In the genomic region with DNA sequence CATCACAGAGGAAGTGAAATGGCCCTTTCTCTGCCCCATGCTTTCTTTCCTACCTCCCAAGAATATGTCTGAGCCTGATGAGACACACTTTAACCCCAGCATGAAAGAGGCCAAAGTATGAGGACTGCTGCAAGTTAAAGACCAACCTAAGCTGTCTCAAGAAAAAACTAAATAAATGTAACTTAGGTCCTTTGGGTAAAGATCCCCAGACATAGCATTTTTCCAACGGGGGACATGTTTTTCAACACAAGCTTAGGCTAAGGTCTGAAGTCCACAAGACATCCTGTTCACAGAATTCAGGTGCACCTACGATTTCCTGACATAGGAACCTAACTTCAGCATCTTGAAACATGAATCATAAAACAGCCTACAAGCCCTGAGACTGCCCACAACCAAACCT, we compare ENCODE assay signal across 26 mouse cellular contexts. TPM values are rescaled to one million over a fixed set of nuclear protein-coding genes. Genes with fewer than 3 reads are reported as not detected.
DNase-seq lines count a peak whose midpoint lies in the region; ATAC-seq and TF ChIP-seq lines count a peak whose summit lies in the region.
"Had no signal": no experiment of that assay in that cellular context is flagged by ENCODE, and none has a peak within 500 bp of the region (broad histone marks: within the 10 kb centered on the region; RNA-seq: fewer than 3 reads in every experiment).

No protein-coding gene starts in this region.

- 91% methylated on average over 2 of the region's 2 CpGs for WGBS in kidney, embryonic 16.5 days
- WGBS in kidney, postnatal 0 days, result 90% methylated on average over 2 of the region's 2 CpGs

- H3K4me1 ChIP-seq in kidney, embryonic 16.5 days (ENCODE audit: insufficient read depth, low read length), result peaks cover 21% of the 10 kb centered on the region
- peaks cover 7% of the 10 kb centered on the region; the same call in 1 of the 2 replicates for H3K4me1 ChIP-seq in kidney, postnatal 0 days (replicated peaks; ENCODE audit: insufficient read depth, low read length)
- peaks cover 4% of the 10 kb centered on the region for H3K4me1 ChIP-seq in testis, adult 2 months (ENCODE audit: control insufficient read depth, insufficient read depth, low read length)

- TF ChIP-seq POLR2A in testis, adult 2 months (IDR thresholded peaks at IDR 0.05; ENCODE audit: control insufficient read depth, low read depth, low read length), result no peak

- no peaks in the 10 kb centered on the region for H3K27me3 ChIP-seq in kidney, embryonic 16.5 days (ENCODE audit: insufficient read depth, low read length)
- no peaks in the 10 kb centered on the region for H3K27me3 ChIP-seq in kidney, postnatal 0 days (ENCODE audit: insufficient read depth, low read length)
- H3K27me3 ChIP-seq in testis, adult 2 months (ENCODE audit: control insufficient read depth, insufficient read depth, low read length), result no peaks in the 10 kb centered on the region
- H3K27me3 ChIP-seq: forebrain, embryonic 13.5 days; heart, embryonic 12.5 days; heart, embryonic 15.5 days; hindbrain, embryonic 13.5 days had no signal

- DNase-seq in kidney, adult 11 months, result peak; percentile 33
- no peak for DNase-seq in kidney, postnatal 0 days (ENCODE audit: low spot score)
- DNase-seq in kidney, postnatal 25 days, result no peak
- no peak for DNase-seq in testis, postnatal 14 days (ENCODE audit: low spot score)
- DNase-seq in Muller cell, postnatal 12 days (ENCODE audit: inconsistent ontology term), result no peak
- DNase-seq: adrenal gland, adult 8-10 months; adrenal gland, postnatal 25 days; cerebellum, adult 18-20 months; cerebellum, adult 9-10 months; cerebellum, postnatal 14 days; gastrocnemius, postnatal 14 days; heart, adult 18-20 months; heart, postnatal 10 days; heart, postnatal 36 days had no signal

- no peak for ATAC-seq in kidney, embryonic 16.5 days (ENCODE audit: low FRiP score, low TSS enrichment)
- no peak for ATAC-seq in kidney, postnatal 0 days (replicated peaks; ENCODE audit: low FRiP score, low read depth)
- ATAC-seq: activated CD4-positive, CD25-positive, alpha-beta regulatory T cell, adult 4 months; CD4-positive, CD25-positive, alpha-beta regulatory T cell, adult 4 months; forebrain, embryonic 13.5 days; forebrain, embryonic 16.5 days; hindbrain, embryonic 16.5 days had no signal

- H3K4me3 ChIP-seq in kidney, embryonic 16.5 days (ENCODE audit: low read length), result no peak overlapping the region
- no peak overlapping the region for H3K4me3 ChIP-seq in kidney, postnatal 0 days (replicated peaks; ENCODE audit: low read depth, low read length)
- peak overlapping the region; percentile 74 for H3K4me3 ChIP-seq in testis, adult 2 months (ENCODE audit: control insufficient read depth, low read depth, low read length)
- H3K4me3 ChIP-seq: forebrain, embryonic 10.5 days; forebrain, embryonic 13.5 days; heart, embryonic 12.5 days; heart, embryonic 15.5 days; hindbrain, embryonic 10.5 days; hindbrain, embryonic 13.5 days had no signal

- no peak overlapping the region for H3K4me2 ChIP-seq in kidney, embryonic 16.5 days (replicated peaks; ENCODE audit: low read depth, low read length)
- no peak overlapping the region for H3K4me2 ChIP-seq in kidney, postnatal 0 days (ENCODE audit: low read length)
- H3K4me2 ChIP-seq: forebrain, embryonic 13.5 days; heart, embryonic 12.5 days; heart, embryonic 15.5 days; hindbrain, embryonic 13.5 days had no signal

- H3K36me3 ChIP-seq in kidney, embryonic 16.5 days (ENCODE audit: insufficient read depth, low read length), result peaks cover 26% of the 10 kb centered on the region; the same call in 1 of the 2 replicates
- H3K36me3 ChIP-seq in kidney, postnatal 0 days (ENCODE audit: insufficient read depth, low read length), result peaks cover 9% of the 10 kb centered on the region
- H3K36me3 ChIP-seq in testis, adult 2 months (ENCODE audit: control insufficient read depth, insufficient read depth, low read length), result peaks cover 4% of the 10 kb centered on the region

- H3K9me3 ChIP-seq in kidney, embryonic 16.5 days (ENCODE audit: low read length), result no peaks in the 10 kb centered on the region
- H3K9me3 ChIP-seq in kidney, postnatal 0 days (replicated peaks; ENCODE audit: low read length), result no peaks in the 10 kb centered on the region
- H3K9me3 ChIP-seq: forebrain, embryonic 10.5 days; forebrain, embryonic 13.5 days; heart, embryonic 12.5 days; heart, embryonic 15.5 days; hindbrain, embryonic 10.5 days; hindbrain, embryonic 13.5 days had no signal

- TF ChIP-seq CTCF in kidney, postnatal 0 days (IDR thresholded peaks at IDR 0.05; ENCODE audit: low read depth), result no peak
- no peak for TF ChIP-seq CTCF in testis, adult 2 months (IDR thresholded peaks at IDR 0.05; ENCODE audit: control insufficient read depth, insufficient read depth, insufficient replicate concordance, low read depth, low read length)

- H3K27ac ChIP-seq in kidney, embryonic 16.5 days (ENCODE audit: low read length), result no peak overlapping the region
- 0 out of 2 replicates have a peak overlapping the region, but pooled peaks have one; percentile 6 for H3K27ac ChIP-seq in kidney, postnatal 0 days
- H3K27ac ChIP-seq in testis, adult 2 months (ENCODE audit: control insufficient read depth, insufficient read depth, low read depth, low read length), result peak overlapping the region; percentile 72; the same call in 1 of the 2 replicates
- H3K27ac ChIP-seq: forebrain, embryonic 10.5 days; forebrain, embryonic 13.5 days; heart, embryonic 15.5 days; hindbrain, embryonic 10.5 days; hindbrain, embryonic 13.5 days had no signal

- no peak overlapping the region for H3K9ac ChIP-seq in kidney, embryonic 16.5 days (replicated peaks; ENCODE audit: low read length)
- H3K9ac ChIP-seq in kidney, postnatal 0 days (ENCODE audit: low read depth, low read length), result no peak overlapping the region
- H3K9ac ChIP-seq: forebrain, embryonic 13.5 days; heart, embryonic 12.5 days; heart, embryonic 15.5 days; hindbrain, embryonic 13.5 days had no signal

RNA-seq across cellular contexts. Expression of a gene that starts 3.1 kb away (rescaled TPM):
- 28.3 and 31.0 TPM in 2 replicates for polyA plus RNA-seq in kidney, embryonic 16.5 days (2015; fragmentation: Nextera tagmentation; extraction: Ambion mirVana)
- polyA plus RNA-seq in kidney, postnatal 0 days (2015; fragmentation: Nextera tagmentation; extraction: Ambion mirVana), result 21.8 and 24.4 TPM in 2 replicates
- 19.6 and 21.5 TPM in 2 replicates for polyA plus RNA-seq in testis, adult 2 months (2012; rRNA removed)

RNA-seq across cellular contexts. Expression of a gene that starts 5.0 kb away (rescaled TPM):
- 40.8 and 43.9 TPM in 2 replicates for polyA plus RNA-seq in kidney, embryonic 16.5 days (2015; fragmentation: Nextera tagmentation; extraction: Ambion mirVana)
- 50.5 and 50.6 TPM in 2 replicates for polyA plus RNA-seq in kidney, postnatal 0 days (2015; fragmentation: Nextera tagmentation; extraction: Ambion mirVana)
- 6.6 and 8.7 TPM in 2 replicates for polyA plus RNA-seq in testis, adult 2 months (2012; rRNA removed)

RNA-seq across cellular contexts. Expression of a gene that starts 5.2 kb away (rescaled TPM):
- 43.5 and 47.5 TPM in 2 replicates for polyA plus RNA-seq in kidney, embryonic 16.5 days (2015; fragmentation: Nextera tagmentation; extraction: Ambion mirVana)
- 35.6 and 37.2 TPM in 2 replicates for polyA plus RNA-seq in kidney, postnatal 0 days (2015; fragmentation: Nextera tagmentation; extraction: Ambion mirVana)
- 29.0 and 29.3 TPM in 2 replicates for polyA plus RNA-seq in testis, adult 2 months (2012; rRNA removed)

RNA-seq across cellular contexts. Expression of a gene that starts 16.5 kb away (rescaled TPM):
- polyA plus RNA-seq in kidney, embryonic 16.5 days (2015; fragmentation: Nextera tagmentation; extraction: Ambion mirVana), result 153 and 164 TPM in 2 replicates
- 150 and 164 TPM in 2 replicates for polyA plus RNA-seq in kidney, postnatal 0 days (2015; fragmentation: Nextera tagmentation; extraction: Ambion mirVana)
- polyA plus RNA-seq in testis, adult 2 months (2012; rRNA removed), result 284 and 298 TPM in 2 replicates

RNA-seq across cellular contexts. Expression of a gene that starts 30.1 kb away (rescaled TPM):
- polyA plus RNA-seq in kidney, embryonic 16.5 days (2015; fragmentation: Nextera tagmentation; extraction: Ambion mirVana), result 35.7 and 42.5 TPM in 2 replicates
- polyA plus RNA-seq in kidney, postnatal 0 days (2015; fragmentation: Nextera tagmentation; extraction: Ambion mirVana), result 45.6 and 50.1 TPM in 2 replicates
- polyA plus RNA-seq in testis, adult 2 months (2012; rRNA removed), result 25.8 and 26.6 TPM in 2 replicates
